Mouse (Mus musculus): ENCODE data around the gene Etv6.

- TF ChIP-seq CTCF (IDR thresholded peaks at IDR 0.05; ENCODE audit: insufficient read depth, low read length), result no peak
- TF ChIP-seq POLR2A (IDR thresholded peaks at IDR 0.05; ENCODE audit: borderline replicate concordance, extremely low read depth, low read depth, low read length), result no peak
Measured at GRCm38 (mm10) chr6:134115219-134115968, 79.9 kb downstream of the Etv6 start.
